Mouse (Mus musculus): ENCODE measurements around the gene Tbck.

- TF ChIP-seq POLR2A (IDR thresholded peaks at IDR 0.05; ENCODE audit: insufficient read depth, low read depth, low read length) (no peak), CTCF (IDR thresholded peaks at IDR 0.05) (no peak)
Observed at GRCm38 (mm10) chr3:132748750-132749149, 64.8 kb downstream of the Tbck start.

Data from heart, adult 2 months (tissue).